Mouse (Mus musculus) heart, adult 2 months (tissue): ENCODE results near the gene Syn3. TPM values are rescaled to one million over a fixed set of nuclear protein-coding genes. Genes with fewer than 3 reads are reported as not detected.

ENCODE experiments used
- DNase-seq, 2 experiments: peaks; one replicate each; pipeline ENCODE4 v3.0.0; 2021
- H3K27ac ChIP-seq: fragments of 200-600 bp; 2 replicates; pipeline ENCODE4 v1.8.1; 2022
- H3K27me3 ChIP-seq: fragments of 200-500 bp; 2 replicates; pipeline ENCODE4 v1.6.1; 2012; ENCODE audit warnings: mild to moderate bottlenecking, low read length, inconsistent platforms, mixed read lengths; ENCODE audit not compliant: control insufficient read depth, insufficient read depth
- H3K36me3 ChIP-seq: fragments of 200-500 bp; 2 replicates; pipeline ENCODE4 v1.6.1; 2012; ENCODE audit warnings: low read length, inconsistent platforms; ENCODE audit not compliant: control insufficient read depth, insufficient read depth
- H3K4me1 ChIP-seq: fragments of 200-500 bp; 2 replicates; pipeline ENCODE4 v1.6.1; 2011; ENCODE audit warnings: low read length; ENCODE audit not compliant: control insufficient read depth, insufficient read depth
- H3K4me3 ChIP-seq: fragments of 200-600 bp; 2 replicates; pipeline ENCODE4 v1.8.1; 2022
- H3K79me2 ChIP-seq: fragments of 200-500 bp; replicated peaks from 2 replicates; pipeline ENCODE4 v1.6.1; 2012; ENCODE audit warnings: mild to moderate bottlenecking, inconsistent platforms, low read length, moderate library complexity, mixed read lengths; ENCODE audit not compliant: control insufficient read depth, insufficient read depth
- H3K9ac ChIP-seq: fragments of 200-500 bp; 2 replicates; pipeline ENCODE4 v1.6.1; 2012; ENCODE audit warnings: low read depth, mild to moderate bottlenecking, control low read depth, inconsistent platforms, low read length, mixed read lengths
- CTCF ChIP-seq: fragments of 200-600 bp; IDR thresholded peaks from 2 replicates; pipeline ENCODE4 v1.8.1; 2022; ENCODE audit warnings: antibody characterized with exemption, mild to moderate bottlenecking, moderate library complexity
- EP300 ChIP-seq: fragments of 200-500 bp; IDR thresholded peaks from 2 replicates; pipeline ENCODE4 v1.6.1; 2011; ENCODE audit warnings: low read depth, low read length, control low read depth; ENCODE audit not compliant: insufficient read depth
- POLR2A ChIP-seq: fragments of 200-500 bp; IDR thresholded peaks from 2 replicates; pipeline ENCODE4 v1.6.1; 2011; ENCODE audit warnings: mild to moderate bottlenecking, low read depth, low read length, control low read depth; ENCODE audit not compliant: insufficient read depth
- WGBS: fragments of 180-500 bp; shearing (Covaris S2); methylation state at CpG from one replicate; pipeline ENCODE4 v1.1.7; 2018; 5-methylcytosine and 5-hydroxymethylcytosine counted together
- intact Hi-C: fragments of 180-260 bp; cut with DNase I; formaldehyde crosslinking; loops from one replicate; pipeline ENCODE4 v1.15.1; 2025
- polyA plus RNA-seq: library from polyadenylated mRNA; depleted of rRNA; stranded (reverse); fragments of >200 nt; gene quantifications from 2 replicates; pipeline ENCODE4 v1.2.3, GENCODE M21; 2012
- total RNA-seq, 2 experiments: library from RNA; stranded (reverse); gene quantifications; 2 replicates each; pipeline ENCODE4 v1.2.3; 2021

Gene Syn3
- total and polyA plus RNA-seq, 3 experiments: 0.31 to 0.75 (median 0.41) TPM

DNA sequence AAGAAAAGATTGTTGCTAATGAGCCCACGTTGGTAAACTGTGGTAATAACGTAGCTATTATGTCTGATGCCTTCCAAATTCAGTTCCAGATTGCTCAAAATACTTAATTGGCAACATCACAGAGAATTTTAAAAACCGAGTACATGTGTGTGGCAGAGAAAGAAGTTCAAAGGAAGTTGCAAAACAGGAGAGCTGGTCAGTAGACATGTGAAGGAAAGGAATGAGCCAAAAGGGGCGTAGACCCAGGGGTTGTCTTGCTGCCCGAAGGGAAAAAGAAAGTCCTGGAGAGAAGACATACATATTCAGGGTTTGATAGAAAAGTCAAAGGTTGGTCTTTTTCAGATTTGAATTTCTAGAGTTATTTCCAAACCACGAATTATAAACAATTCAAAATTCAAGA, 87.8 kb downstream of the Syn3 start:
- Histone ChIP-seq H3K9ac (no peak overlapping the region), H3K79me2 (no peaks in the 10 kb centered on the region), H3K27ac (no peak overlapping the region), H3K36me3 (no peaks in the 10 kb centered on the region), H3K27me3 (no peaks in the 10 kb centered on the region), H3K4me3 (no peak overlapping the region), H3K4me1 (no peaks in the 10 kb centered on the region)
- TF ChIP-seq POLR2A: no peak
- TF ChIP-seq EP300: no peak
- TF ChIP-seq CTCF: no peak
- intact Hi-C loops: no loop called here
- no peak for DNase-seq
- WGBS: 80% methylated on average over 6 of the region's 6 CpGs

GRCm38 (mm10) chr10:86406952-86407351, 91.7 kb downstream of the Syn3 start:
- no peak for TF ChIP-seq POLR2A
- TF ChIP-seq CTCF: no peak
- TF ChIP-seq EP300: no peak
- Histone ChIP-seq H3K9ac (no peak overlapping the region), H3K27me3 (no peaks in the 10 kb centered on the region), H3K4me1 (no peaks in the 10 kb centered on the region), H3K36me3 (no peaks in the 10 kb centered on the region), H3K4me3 (no peak overlapping the region), H3K79me2 (no peaks in the 10 kb centered on the region), H3K27ac (no peak overlapping the region)
- 30% methylated on average over 4 of the region's 4 CpGs for WGBS
- DNase-seq: no peak
- intact Hi-C loops: no loop called here

- Histone ChIP-seq H3K36me3 (no peaks in the 10 kb centered on the region), H3K9ac (no peak overlapping the region), H3K4me3 (no peak overlapping the region), H3K79me2 (no peaks in the 10 kb centered on the region), H3K4me1 (no peaks in the 10 kb centered on the region), H3K27ac (no peak overlapping the region), H3K27me3 (no peaks in the 10 kb centered on the region)
- no peak for TF ChIP-seq EP300
- TF ChIP-seq CTCF: no peak
- no peak for TF ChIP-seq POLR2A
- no peak for DNase-seq
- WGBS: 77% methylated on average over 2 of the region's 2 CpGs
- intact Hi-C loops: no loop called here
Measured at GRCm38 (mm10) chr10:86398347-86398720, 100.4 kb downstream of the Syn3 start.

DNA sequence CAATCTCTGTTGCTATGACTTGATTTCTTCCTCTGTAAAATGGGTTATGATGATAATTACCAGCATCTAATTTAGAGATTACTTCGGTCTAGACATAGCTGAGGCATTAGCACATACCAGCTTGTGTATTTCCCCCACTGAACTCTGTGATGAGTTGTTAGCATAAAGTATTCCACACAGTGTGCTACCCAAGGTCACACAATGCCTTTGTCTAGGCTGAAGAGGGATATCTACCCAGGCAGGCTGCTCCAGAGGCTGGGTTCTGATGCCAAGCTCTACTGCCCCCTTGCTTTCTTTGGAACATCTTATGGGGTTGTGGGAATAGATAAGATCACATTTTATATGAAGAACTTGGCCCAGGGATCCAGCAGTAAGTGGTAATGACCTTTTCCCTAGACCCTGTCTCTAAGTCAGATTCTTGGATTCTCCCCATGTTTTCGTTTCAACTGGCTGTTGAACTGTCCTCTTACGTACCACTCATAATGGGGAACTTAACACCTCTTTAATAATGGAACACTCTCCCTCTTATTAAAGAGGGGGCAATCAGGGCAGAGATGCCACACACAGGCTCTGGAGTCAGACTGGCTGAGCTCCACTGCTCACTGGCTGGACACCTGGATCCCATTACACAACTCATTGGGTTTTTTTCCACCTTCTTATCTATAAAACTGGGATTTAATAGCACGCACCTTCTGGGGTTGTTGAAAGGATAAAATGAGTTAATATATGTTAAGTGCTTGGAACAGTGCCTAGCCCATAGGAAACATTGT, 100.9 kb downstream of the Syn3 start:
- no peak for TF ChIP-seq EP300
- TF ChIP-seq CTCF: no peak
- no peak for TF ChIP-seq POLR2A
- no peak overlapping the region for H3K27ac ChIP-seq
- no peaks in the 10 kb centered on the region for H3K79me2 ChIP-seq

DNA sequence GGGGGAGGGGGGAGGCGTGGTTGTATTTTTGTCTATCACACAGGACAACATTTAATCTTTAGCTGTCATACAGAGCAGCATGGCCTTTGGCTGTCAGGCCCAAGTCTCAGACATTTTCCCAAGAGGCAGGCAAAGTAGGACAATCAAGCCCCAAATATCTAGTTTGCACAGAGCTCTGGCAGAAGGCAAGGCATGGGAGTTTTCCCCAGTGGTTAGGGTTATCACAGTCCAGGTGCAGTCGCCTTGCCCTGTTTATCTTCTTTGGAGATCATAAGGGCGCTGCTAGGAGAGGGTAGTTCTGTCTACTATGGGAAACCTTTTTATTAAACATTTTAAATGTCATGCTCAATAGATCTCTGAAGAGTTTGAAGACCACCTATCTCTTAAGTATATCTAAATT, 106.3 kb downstream of the Syn3 start:
- TF ChIP-seq CTCF (no peak), EP300 (no peak), POLR2A (no peak)
- Histone ChIP-seq H3K9ac (no peak overlapping the region), H3K4me3 (no peak overlapping the region), H3K4me1 (peaks cover 2% of the 10 kb centered on the region), H3K27me3 (no peaks in the 10 kb centered on the region), H3K36me3 (no peaks in the 10 kb centered on the region), H3K27ac (no peak overlapping the region), H3K79me2 (no peaks in the 10 kb centered on the region)
- WGBS: 78% methylated on average over 3 of the region's 3 CpGs
- no peak for DNase-seq
- intact Hi-C loops: no loop called here

More for the DNA sequence above, 100.9 kb downstream of the Syn3 start:
- Histone ChIP-seq H3K4me1 (no peaks in the 10 kb centered on the region), H3K9ac (no peak overlapping the region), H3K36me3 (no peaks in the 10 kb centered on the region), H3K4me3 (no peak overlapping the region), H3K27me3 (no peaks in the 10 kb centered on the region)
- intact Hi-C loops: no loop called here
- 70% methylated on average over 4 of the region's 4 CpGs for WGBS
- DNase-seq: no peak

- no peaks in the 10 kb centered on the region for H3K27me3 ChIP-seq
- H3K9ac ChIP-seq: no peak overlapping the region
- TF ChIP-seq EP300 (0 out of 2 replicates have a peak, but pooled peaks have one; percentile 30), POLR2A (no peak)
- peaks cover 2% of the 10 kb centered on the region for H3K4me1 ChIP-seq
- intact Hi-C loops: no loop called here
- H3K36me3 ChIP-seq: no peaks in the 10 kb centered on the region
- H3K79me2 ChIP-seq: no peaks in the 10 kb centered on the region
- DNase-seq: peak in 1 of 2 experiments; percentile 38
- WGBS: 75% methylated on average over 2 of the region's 2 CpGs
- H3K27ac ChIP-seq: no peak overlapping the region
- H3K4me3 ChIP-seq: no peak overlapping the region
Measured at GRCm38 (mm10) chr10:86389913-86390312, 108.8 kb downstream of the Syn3 start.
